Mouse (Mus musculus) urinary bladder, postnatal 25 days (tissue): Measurements from ENCODE around the gene Pdx1.
A peak's percentile ranks its signal among the peaks of the same experiment; 100 is the strongest.

Experiments
- DNase-seq: peaks from one replicate; pipeline ENCODE4 v3.0.0; 2022; ENCODE audit warnings: low spot score

Gene Pdx1

DNA sequence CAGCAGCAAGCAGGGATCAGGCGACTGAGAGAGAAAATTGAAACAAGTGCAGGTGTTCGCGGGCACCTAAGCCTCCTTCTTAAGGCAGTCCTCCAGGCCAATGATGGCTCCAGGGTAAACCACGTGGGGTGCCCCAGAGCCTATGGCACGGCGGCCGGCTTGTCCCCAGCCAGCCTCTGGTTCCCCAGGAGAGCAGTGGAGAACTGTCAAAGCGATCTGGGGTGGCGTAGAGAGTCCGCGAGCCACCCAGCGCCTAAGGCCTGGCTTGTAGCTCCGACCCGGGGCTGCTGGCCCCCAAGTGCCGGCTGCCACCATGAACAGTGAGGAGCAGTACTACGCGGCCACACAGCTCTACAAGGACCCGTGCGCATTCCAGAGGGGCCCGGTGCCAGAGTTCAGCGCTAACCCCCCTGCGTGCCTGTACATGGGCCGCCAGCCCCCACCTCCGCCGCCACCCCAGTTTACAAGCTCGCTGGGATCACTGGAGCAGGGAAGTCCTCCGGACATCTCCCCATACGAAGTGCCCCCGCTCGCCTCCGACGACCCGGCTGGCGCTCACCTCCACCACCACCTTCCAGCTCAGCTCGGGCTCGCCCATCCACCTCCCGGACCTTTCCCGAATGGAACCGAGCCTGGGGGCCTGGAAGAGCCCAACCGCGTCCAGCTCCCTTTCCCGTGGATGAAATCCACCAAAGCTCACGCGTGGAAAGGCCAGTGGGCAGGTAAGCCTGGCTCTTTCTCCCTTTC, at the start of gene Pdx1:
Gene Pdx1 (plus strand): TSS at position 34 of the 747 bp plus-strand sequence.
- DNase-seq = no peak

DNA sequence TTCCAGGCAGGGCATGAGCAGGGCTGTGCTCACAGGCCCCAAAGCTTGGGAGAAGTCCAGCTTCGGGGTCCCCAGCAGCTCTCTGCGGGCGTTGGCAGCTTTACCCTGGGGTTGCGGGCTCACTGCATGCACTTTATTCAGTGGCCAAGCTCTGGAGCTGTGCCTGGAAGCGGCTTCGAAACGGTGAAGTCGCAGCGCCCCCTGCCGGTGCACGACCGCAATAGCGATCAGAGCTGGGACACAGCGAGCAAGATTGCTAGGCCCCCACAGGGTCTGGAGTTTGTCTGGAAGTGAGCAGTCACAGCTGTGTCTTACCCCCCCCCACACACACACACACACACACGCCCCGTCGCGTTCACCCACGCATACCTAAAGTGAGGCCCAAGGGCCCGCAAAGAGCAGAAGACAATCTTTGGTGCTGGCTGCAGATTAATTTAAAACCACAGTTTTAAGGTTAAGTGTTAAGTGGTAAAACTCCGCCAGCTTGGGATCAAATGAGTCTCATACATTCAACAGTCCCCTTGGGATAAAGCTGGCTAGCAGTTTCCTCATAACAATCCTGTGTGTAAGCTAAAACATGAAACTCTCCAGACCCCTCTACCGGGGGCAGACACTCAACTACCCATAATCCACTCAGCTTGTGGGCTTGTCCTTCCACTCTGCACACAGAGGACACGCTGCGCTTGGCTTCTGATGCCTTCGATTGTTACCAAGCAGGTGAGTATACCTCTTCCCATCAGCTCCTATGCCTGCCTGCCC, 42.2 kb upstream of the Pdx1 start:
- peak; percentile 91 for DNase-seq

GRCm38 (mm10) chr5:147235406-147236309, 34.1 kb upstream of the Pdx1 start:
- no peak for DNase-seq

DNA sequence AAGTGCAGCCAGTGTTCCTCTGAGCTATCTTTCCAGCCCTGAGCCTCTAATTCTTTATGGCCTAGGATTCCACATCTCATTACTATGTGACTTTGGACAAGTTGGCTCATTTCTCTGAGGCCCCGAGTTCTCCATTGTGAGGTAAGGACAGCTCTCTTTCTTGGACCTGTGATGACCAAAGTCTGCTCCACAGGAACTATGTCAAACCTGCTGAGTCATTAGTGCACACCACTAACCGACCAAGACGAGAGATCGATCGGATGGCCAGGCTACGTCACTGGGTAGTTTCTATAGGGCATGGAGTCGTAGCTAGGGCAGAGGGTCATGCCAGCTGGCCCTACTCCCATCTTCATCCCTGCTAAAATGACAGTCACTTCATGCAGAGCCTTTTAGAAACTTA, 25.9 kb upstream of the Pdx1 start:
- DNase-seq = no peak

DNA sequence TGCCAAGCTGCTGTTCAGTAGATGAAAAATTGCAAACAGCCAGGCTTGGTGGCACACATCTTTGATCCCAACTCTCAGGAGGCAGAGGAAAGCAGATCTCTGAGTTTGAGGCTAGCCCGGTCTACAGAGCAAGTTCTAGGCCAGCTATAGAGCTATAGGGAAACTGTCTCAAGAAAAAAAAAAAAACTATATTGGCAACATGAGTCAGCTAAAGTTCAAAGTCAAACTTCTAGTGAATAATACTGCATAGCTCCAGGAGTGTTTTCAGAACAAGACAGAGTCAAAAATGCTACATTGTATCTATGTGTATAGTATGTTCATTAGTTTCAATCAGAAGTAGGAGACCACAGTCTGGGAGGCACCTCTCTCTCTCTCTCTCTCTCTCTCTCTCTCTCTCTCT, 9.6 kb upstream of the Pdx1 start:
- DNase-seq = no peak

DNA sequence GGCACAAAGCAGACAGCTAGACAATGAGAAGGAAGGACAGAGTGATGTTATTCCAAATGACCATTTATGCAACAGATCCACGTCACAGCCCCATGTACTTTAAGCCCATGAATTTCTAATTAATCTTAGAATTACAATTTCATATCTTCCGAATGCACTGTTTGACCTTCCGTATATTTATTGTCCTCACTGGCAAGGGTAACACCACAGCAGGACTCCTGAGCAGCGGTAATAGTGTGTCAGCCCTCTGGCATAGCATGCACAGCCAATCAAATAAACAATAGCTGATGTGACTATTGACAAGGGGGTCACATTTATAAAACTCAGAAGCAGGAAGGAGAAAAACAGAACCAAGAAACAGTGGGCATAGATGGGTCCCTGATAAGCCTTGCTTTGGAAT, 9.0 kb upstream of the Pdx1 start:
- no peak for DNase-seq

DNA sequence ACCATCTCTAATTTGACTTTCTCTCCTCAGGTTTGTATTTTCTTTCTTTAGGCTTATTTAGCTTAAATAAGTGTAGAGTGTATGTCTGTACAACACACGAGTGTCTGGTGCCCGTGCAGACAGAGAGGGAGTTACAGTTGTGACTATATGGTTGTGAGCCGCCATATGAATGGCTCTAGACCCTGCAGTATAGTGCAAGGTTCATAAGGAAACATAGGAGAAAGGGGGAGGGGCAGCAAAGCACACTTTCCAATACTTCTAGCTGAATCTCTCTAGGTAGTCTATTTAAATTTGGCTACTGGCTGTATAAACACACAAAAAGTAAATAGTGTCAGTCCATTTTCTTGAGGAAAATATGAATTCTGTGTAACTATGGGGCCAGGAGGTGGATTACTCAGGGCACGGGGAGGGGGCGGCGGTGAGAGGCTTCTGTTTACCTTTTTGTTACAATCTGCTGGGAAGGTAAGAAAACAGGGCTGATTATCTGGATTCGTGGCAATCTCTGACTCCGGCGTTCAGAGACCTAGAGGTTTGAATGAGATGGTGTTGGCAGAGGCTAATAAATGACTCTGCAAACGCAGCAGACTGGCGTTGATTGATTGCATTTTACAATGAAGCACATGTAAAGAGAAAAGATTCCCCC, 7.7 kb upstream of the Pdx1 start:
- no peak for DNase-seq

DNA sequence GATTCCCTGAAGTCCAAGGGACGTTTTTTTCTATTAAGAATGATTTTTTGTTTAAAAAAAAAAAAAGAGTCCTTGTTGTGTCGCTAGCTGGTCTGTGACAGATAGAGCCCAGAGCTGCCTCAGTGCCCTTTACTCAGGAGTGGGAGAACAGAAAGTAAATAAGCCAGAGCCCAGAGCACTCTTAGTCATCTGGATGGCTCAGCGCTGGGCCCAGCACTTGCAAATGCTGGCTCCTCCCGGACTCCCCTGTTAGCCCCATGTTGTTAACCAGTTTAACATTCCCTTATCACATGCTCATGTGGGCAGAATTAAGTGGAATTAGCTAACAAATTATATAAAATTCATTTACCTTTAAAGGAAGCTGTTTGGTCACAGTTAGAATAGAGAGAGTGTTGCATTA, 5.8 kb upstream of the Pdx1 start:
- no peak for DNase-seq

DNA sequence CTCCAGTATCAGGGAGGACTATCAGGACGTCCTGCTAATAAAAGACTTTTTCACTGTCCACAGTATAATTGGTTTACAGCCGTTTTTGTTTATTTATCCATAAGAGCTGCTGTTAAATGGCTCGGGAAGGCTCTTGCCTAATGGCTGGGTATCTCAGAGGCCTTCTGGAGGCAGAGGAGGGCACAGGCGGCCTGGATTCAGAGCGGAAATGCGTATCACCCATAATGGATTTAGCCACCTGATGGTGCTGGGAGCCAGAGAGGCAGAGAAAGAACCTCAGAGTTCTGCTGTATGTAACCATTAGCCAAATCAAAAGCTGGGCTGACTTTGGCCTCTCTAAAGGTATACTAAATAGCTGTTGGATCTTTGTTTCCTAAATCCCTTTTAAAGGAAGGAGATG, 2.3 kb upstream of the Pdx1 start:
- DNase-seq = no peak

DNA sequence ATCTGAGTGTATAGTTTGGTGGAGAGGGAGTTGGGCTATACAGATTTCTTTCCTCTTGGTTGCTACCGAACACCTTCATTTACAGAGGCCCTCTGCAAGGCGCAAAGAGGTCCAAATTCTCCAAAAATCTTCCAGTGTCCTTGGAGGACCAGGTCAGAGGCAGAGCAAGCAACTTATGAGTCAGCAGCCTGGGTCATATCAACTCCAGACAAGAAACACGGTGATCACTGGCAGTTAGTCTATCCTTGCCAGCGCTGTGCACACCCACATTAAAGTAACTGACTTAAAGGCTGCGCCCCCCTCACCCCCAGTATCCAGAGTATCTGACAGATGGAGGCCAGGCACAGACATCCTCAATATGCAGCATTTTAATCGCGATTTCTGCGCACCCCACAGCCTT, 1.0 kb upstream of the Pdx1 start:
- DNase-seq = no peak

DNA sequence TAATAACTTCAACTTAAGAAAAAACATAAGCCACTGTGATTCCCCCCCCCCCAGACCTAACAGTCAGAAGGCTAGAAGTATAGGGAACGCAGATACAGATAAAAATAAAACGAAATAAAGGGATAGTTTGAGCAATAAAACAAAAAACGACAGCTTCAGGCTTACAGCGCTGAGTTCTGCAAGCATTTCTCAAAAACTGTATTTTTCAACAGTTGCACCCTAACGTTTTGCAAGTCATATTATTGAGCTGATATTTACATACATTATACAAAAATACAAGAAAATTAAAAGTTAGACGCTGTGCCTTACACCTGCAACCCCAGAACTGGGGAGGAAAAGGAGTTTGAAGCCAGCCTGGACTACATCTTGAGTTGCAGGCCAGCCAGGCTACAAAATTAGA, 388 bp upstream of the Pdx1 start:
- no peak for DNase-seq

- no peak for DNase-seq
These were observed 1.2 kb downstream of the Pdx1 start for GRCm38 (mm10) chr5:147270673-147271655.

DNA sequence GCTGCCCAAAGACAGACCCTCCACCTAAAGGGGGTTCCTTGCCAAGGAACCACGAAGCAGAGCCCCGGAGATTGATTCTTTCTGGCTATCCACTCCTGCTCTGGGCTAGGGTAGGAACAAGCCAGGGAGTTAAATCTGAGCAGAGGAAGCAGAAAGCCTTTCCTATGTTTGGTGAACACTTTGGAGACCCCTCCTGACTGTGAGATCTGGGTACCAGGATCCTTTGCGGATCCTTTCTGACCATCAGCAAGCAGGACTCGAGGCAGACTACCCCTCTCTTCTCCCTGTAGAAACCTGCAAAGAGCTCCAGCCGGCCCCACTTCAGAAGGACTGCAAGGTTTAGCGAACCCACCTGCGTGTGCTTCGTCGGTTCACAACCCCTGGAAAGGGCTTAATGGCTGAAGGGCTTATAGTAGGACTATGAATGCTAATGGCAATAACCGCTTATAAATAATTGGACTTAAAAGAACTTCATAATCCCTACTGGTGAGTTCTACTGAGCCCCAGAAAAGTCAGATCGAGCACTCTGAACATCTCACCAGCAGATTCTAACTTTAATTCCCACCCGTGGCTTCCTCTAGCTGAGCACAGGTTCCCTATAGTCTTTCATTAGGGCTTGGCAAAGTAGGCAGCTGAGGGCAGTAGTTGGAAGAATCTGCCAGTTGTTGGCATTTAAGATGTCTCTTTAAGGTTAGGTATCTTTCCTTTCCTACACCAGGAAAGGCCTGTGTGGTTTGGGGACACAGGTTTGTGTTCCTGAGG, 2.5 kb downstream of the Pdx1 start:
- no peak for DNase-seq

- DNase-seq = no peak
These were observed 3.1 kb downstream of the Pdx1 start for GRCm38 (mm10) chr5:147272808-147273345.

- DNase-seq = no peak
These were observed 4.7 kb downstream of the Pdx1 start for GRCm38 (mm10) chr5:147274174-147275141.

- no peak for DNase-seq
These were observed 6.0 kb downstream of the Pdx1 start for GRCm38 (mm10) chr5:147275761-147276160.

DNA sequence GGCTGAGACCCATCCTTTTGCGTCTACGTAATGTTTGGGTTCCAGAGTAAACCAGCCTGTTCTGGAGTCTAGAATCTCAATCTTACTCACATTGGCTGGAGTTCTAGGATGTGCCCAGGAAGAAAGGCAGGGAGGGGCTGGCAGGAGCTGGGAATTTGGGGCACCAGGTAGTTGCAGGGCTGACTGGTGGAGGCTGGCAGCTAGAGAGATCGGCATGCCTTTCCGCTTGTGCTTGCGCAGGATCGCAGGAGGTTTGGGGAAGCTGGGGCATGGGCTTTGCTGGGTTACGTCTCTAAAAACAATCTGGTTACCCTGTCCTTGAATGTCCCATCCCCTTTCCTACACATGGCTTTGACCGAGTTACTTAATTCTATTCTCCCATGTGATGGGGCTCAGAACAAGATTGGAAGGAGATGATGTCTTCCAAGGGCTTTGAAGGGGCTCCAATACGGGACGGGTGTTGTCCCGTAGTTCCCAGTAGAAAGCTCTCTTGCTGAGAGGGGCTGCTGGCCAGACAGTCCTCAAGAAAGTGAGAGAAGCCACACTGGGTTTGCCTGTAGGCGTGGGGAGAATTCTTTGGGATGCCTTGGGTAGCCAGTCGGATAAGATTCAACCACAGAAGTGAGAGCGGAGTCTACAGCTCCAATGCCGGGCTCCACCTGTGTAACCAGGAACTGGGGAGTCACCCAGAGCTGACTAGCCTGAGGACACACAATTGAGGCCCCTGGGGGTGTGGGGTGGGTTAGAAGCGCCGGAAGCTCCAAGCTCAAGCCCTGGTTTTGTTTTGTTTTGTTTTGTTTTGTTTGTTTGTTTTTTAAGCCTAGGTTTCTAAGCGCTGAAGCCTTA, 7.2 kb downstream of the Pdx1 start:
- DNase-seq = no peak

DNA sequence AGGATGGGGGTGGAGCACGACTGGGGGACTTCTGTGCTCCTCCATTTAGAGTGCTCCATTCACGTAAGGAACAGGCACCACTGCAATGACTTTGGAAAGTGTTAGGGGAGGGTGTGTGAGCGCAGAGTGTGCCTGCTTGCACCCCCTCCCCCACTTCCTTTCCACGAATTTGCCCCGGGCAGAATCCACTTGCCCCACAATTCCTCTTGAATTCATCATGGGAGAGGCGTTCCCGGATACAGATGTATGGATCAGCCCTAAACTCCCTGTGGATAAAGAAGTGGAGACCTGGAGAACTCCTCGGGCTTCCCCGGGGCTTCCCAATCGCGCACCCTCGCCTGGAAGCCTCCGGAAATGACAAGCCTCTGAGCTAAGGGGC, 7.8 kb downstream of the Pdx1 start:
- no peak for DNase-seq
